Mouse (Mus musculus): ENCODE data around the gene Hist1h2ap. TPM values are rescaled to one million over a fixed set of nuclear protein-coding genes. Genes with fewer than 3 reads are reported as not detected.
"Not testable (repeated sequence)": the region's sequence is repeated elsewhere in the genome, so short reads cannot be mapped to it uniquely, and the experiment has no call there.

Gene Hist1h2ap
- polyA plus RNA-seq (2012; fragmentation: generic; extraction: Trizol): 730 TPM

DNA sequence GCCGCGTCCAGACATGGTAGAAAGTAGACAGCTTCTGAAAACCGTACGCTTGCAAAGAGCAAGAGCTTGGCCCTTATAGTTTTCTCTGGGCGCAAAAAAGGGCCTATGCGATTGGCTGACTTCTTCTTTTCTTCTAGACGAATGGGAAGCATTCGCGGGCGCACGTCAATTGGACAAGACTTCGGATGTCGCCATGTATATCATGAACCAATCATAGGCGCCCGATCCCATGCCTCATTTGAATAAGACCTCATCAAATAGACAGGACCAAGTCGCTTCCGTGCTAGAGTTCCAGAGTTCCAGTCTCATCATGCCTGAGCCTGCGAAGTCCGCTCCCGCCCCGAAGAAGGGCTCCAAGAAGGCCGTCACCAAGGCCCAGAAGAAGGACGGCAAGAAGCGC, at the start of gene Hist1h2ap, which contains the start of gene Hist1h2br:
Gene Hist1h2ap (minus strand): TSS at position 47 of the 400 bp plus-strand sequence.
Gene Hist1h2br (plus strand): TSS at position 283 of the 400 bp plus-strand sequence.
- not testable (repeated sequence) for H3K4me2 ChIP-seq (ENCODE audit: low read depth); H3K36me3 ChIP-seq (ENCODE audit: control insufficient read depth, insufficient read depth); H3K79me2 ChIP-seq (ENCODE audit: control insufficient read depth, insufficient read depth); H3K27me3 ChIP-seq (ENCODE audit: control insufficient read depth, insufficient read depth, insufficient read length); H3ac ChIP-seq (ENCODE audit: control insufficient read depth, insufficient read length); H3K4me3 ChIP-seq

DNA sequence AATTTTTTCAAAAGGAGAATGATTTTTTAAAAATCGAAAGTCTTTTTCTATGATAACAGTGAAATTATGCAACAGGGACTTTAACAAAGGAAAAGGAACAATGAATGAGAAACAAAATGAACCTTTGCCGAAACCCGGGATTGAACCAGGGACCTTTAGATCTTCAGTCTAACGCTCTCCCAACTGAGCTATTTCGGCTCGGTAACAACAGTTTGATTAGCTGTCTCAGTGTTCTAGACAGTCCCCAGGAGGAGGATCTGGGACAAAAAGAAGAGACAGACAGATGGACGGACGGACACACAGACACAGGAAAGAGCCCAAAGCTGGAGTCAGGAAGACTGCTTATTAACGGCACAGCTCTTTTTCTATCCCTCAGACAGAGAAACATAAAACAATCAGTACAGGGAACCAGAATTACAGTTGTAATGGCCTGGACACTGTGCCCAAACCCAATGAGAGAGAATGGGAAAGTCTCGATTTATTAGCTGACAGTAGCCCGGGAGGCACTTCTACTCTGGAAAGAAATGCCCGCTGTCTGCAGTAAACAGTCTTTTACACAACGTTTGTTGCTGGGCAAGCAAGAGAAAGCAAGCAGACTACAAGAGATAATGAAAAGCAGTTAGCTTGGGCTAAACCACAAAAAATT, 49.6 kb upstream of the Hist1h2ap start:
- H3K4me2 ChIP-seq (ENCODE audit: low read depth): peak overlapping the region; percentile 88
- peak overlapping the region; percentile 31 for H3K4me3 ChIP-seq
- H3K36me3 ChIP-seq (ENCODE audit: control insufficient read depth, insufficient read depth): no peaks in the 10 kb centered on the region
- H3K27me3 ChIP-seq (ENCODE audit: control insufficient read depth, insufficient read depth, insufficient read length): no peaks in the 10 kb centered on the region
- no peak overlapping the region for H3ac ChIP-seq (ENCODE audit: control insufficient read depth, insufficient read length)
- peak; percentile 44; the same call in 1 of the 2 replicates for TF ChIP-seq CEBPB (IDR thresholded peaks at IDR 0.05; ENCODE audit: insufficient read depth, poor library complexity, severe bottlenecking)
- no peak for TF ChIP-seq MAX (IDR thresholded peaks at IDR 0.05; ENCODE audit: low read depth)
- TF ChIP-seq TCF3 (IDR thresholded peaks at IDR 0.05; ENCODE audit: insufficient read length, low read depth): no peak
- H3K79me2 ChIP-seq (ENCODE audit: control insufficient read depth, insufficient read depth): no peaks in the 10 kb centered on the region

DNA sequence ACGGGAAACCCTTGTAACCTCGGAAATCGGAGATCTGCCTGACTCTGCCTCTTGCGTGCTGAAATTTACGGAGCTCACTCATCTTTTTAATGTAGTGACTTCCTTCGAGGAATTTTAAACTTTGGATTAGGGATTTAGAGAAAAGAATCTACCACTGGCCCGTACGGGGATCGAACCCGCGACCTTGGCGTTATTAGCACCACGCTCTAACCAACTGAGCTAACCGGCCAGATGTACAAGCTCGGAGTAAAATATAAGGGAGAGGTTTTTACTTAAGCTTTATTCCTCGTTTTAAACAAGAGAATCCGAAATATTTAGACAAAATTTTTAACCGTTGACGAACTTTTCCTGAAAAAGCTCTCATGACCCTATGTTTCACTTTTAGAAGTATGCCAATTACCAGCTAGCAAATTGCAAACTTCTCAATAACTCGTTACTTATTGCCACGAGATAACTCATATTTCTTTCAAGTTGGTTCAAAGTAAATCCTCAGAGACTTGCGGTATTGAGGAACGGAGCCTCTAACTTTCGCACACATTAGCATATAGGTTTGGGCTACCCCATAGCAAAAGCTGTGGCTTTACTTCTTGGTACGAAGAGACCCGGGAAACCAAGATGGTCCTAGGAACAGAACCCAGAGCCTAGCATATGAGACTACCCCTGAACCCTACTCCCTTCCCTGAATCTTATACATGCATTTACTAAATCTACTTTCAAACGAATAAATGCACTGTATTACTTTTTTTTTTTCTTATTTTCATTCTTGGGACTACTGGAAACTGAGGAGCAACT, 48.8 kb upstream of the Hist1h2ap start:
- peak overlapping the region; percentile 31 for H3K4me3 ChIP-seq
- no peak overlapping the region for H3ac ChIP-seq (ENCODE audit: control insufficient read depth, insufficient read length)
- H3K36me3 ChIP-seq (ENCODE audit: control insufficient read depth, insufficient read depth): no peaks in the 10 kb centered on the region
- H3K27me3 ChIP-seq (ENCODE audit: control insufficient read depth, insufficient read depth, insufficient read length): no peaks in the 10 kb centered on the region
- peak overlapping the region; percentile 88 for H3K4me2 ChIP-seq (ENCODE audit: low read depth)
- TF ChIP-seq CEBPB (IDR thresholded peaks at IDR 0.05; ENCODE audit: insufficient read depth, poor library complexity, severe bottlenecking) (no peak), POLR2A (IDR thresholded peaks at IDR 0.05; ENCODE audit: insufficient read length, low read depth) (no peak), SRF (IDR thresholded peaks at IDR 0.05; ENCODE audit: control insufficient read depth, insufficient read length, low read depth) (no peak), POLR2AphosphoS2 (IDR thresholded peaks at IDR 0.05; ENCODE audit: insufficient read length, low read depth) (no peak), MYOD1 (IDR thresholded peaks at IDR 0.05; ENCODE audit: control insufficient read depth in 1 of 3, insufficient read length in 2 of 3, low read depth in 2 of 3) (no peak), MAX (IDR thresholded peaks at IDR 0.05; ENCODE audit: low read depth) (no peak), E2F4 (IDR thresholded peaks at IDR 0.05; ENCODE audit: insufficient read depth) (no peak), MYOG (IDR thresholded peaks at IDR 0.05; ENCODE audit: control insufficient read depth in 1 of 3, insufficient read depth in 1 of 3, insufficient read length in 2 of 3, low read depth in 2 of 3) (no peak), USF1 (IDR thresholded peaks at IDR 0.05; ENCODE audit: low read depth) (no peak), REST (IDR thresholded peaks at IDR 0.05; ENCODE audit: insufficient read depth, insufficient read length) (no peak), TCF12 (IDR thresholded peaks at IDR 0.05; ENCODE audit: insufficient read depth, poor library complexity, severe bottlenecking) (no peak), TCF3 (IDR thresholded peaks at IDR 0.05; ENCODE audit: insufficient read length, low read depth) (no peak)
- H3K79me2 ChIP-seq (ENCODE audit: control insufficient read depth, insufficient read depth): no peaks in the 10 kb centered on the region

DNA sequence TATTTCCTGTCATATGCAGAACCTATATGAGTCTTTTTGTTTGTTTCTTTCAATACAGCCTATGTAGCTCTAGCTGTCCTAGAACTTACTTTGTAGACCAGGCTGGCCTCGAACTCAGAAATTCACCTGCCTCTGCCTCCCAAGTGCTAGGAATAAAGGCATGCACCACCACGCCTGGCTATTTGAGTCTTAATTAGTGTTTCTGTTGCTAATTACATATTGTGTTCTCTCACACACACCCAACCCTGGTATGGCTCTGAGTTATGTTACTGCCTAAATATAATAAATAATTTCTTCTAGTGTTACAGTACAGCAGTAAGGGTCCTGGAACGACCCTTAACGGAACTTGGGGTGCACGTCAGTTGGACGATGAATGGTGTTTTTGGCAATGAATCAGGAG, 47.4 kb upstream of the Hist1h2ap start:
- no peaks in the 10 kb centered on the region for H3K36me3 ChIP-seq (ENCODE audit: control insufficient read depth, insufficient read depth)
- H3K27me3 ChIP-seq (ENCODE audit: control insufficient read depth, insufficient read depth, insufficient read length): no peaks in the 10 kb centered on the region
- no peak overlapping the region for H3K4me2 ChIP-seq (ENCODE audit: low read depth)
- no peaks in the 10 kb centered on the region for H3K79me2 ChIP-seq (ENCODE audit: control insufficient read depth, insufficient read depth)
- TF ChIP-seq E2F4 (IDR thresholded peaks at IDR 0.05; ENCODE audit: insufficient read depth): no peak
- TF ChIP-seq USF1 (IDR thresholded peaks at IDR 0.05; ENCODE audit: low read depth): no peak
- no peak for TF ChIP-seq TCF12 (IDR thresholded peaks at IDR 0.05; ENCODE audit: insufficient read depth, poor library complexity, severe bottlenecking)
- no peak for TF ChIP-seq MYOD1 (IDR thresholded peaks at IDR 0.05; ENCODE audit: control insufficient read depth in 1 of 3, insufficient read length in 2 of 3, low read depth in 2 of 3)
- TF ChIP-seq REST (IDR thresholded peaks at IDR 0.05; ENCODE audit: insufficient read depth, insufficient read length): no peak
- no peak for TF ChIP-seq POLR2A (IDR thresholded peaks at IDR 0.05; ENCODE audit: insufficient read length, low read depth)
- no peak for TF ChIP-seq POLR2AphosphoS2 (IDR thresholded peaks at IDR 0.05; ENCODE audit: insufficient read length, low read depth)
- TF ChIP-seq TCF3 (IDR thresholded peaks at IDR 0.05; ENCODE audit: insufficient read length, low read depth): no peak
- no peak for TF ChIP-seq CEBPB (IDR thresholded peaks at IDR 0.05; ENCODE audit: insufficient read depth, poor library complexity, severe bottlenecking)
- no peak for TF ChIP-seq SRF (IDR thresholded peaks at IDR 0.05; ENCODE audit: control insufficient read depth, insufficient read length, low read depth)
- TF ChIP-seq MAX (IDR thresholded peaks at IDR 0.05; ENCODE audit: low read depth): no peak
- no peak for TF ChIP-seq MYOG (IDR thresholded peaks at IDR 0.05; ENCODE audit: control insufficient read depth in 1 of 3, insufficient read depth in 1 of 3, insufficient read length in 2 of 3, low read depth in 2 of 3)
- no peak overlapping the region for H3K4me3 ChIP-seq
- no peak overlapping the region for H3ac ChIP-seq (ENCODE audit: control insufficient read depth, insufficient read length)

DNA sequence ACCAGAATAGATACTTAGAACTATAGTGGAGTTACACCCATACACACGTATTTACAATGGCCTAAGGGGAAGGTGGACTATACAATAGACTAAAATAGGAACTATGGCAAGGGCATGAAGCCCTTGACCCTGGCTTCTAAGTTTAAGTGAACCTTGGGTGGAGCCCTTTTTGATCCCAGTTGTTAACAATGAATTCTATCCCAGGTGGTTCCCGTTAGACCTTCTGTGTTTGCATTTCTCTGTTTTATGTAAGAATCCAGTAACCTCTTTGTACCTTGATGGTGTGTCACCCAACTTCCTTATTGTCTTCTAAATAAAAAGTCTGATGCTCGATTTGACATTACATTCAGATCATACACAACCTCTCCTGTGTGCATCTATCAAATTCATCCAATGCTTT, 32.2 kb upstream of the Hist1h2ap start:
- H3K36me3 ChIP-seq (ENCODE audit: control insufficient read depth, insufficient read depth); H3K27me3 ChIP-seq (ENCODE audit: control insufficient read depth, insufficient read depth, insufficient read length); H3ac ChIP-seq (ENCODE audit: control insufficient read depth, insufficient read length); H3K79me2 ChIP-seq (ENCODE audit: control insufficient read depth, insufficient read depth); H3K4me2 ChIP-seq (ENCODE audit: low read depth); H3K4me3 ChIP-seq: not testable (repeated sequence)
